In genomic region chr4:97695414-97696040, GRCm38 (mm10) we compare ENCODE assay signal across 11 mouse cellular contexts.
DNase-seq lines count a peak whose midpoint lies in the region; ATAC-seq and TF ChIP-seq lines count a peak whose summit lies in the region.
"Had no signal": no experiment of that assay in that cellular context is flagged by ENCODE, and none has a peak within 500 bp of the region (broad histone marks: within the 10 kb centered on the region; RNA-seq: fewer than 3 reads in every experiment).

No protein-coding gene starts in this region.

- peak; percentile 93 for DNase-seq in heart, adult 11 months
- peak; percentile 85 to 95 for DNase-seq in adrenal gland, adult (ENCODE audit: inconsistent age in 2 of 2, low spot score in 1 of 2)
- DNase-seq in gastrocnemius, adult 2 months, result peak; percentile 48
- peak; percentile 63 to 72 for DNase-seq in kidney, postnatal 4 days
- no peak for DNase-seq in frontal cortex, postnatal 36 days (ENCODE audit: low spot score in 2 of 2)
- no peak for DNase-seq in hindbrain, embryonic 14.5 days (ENCODE audit: low spot score)
- DNase-seq: liver, postnatal 0 days had no signal

- H3K27me3 ChIP-seq in heart, embryonic 11.5 days (ENCODE audit: control insufficient read depth, insufficient read depth, low read length), result no peaks in the 10 kb centered on the region
- H3K27me3 ChIP-seq in hindbrain, embryonic 14.5 days (ENCODE audit: control insufficient read depth, insufficient read depth, low read length), result no peaks in the 10 kb centered on the region
- H3K27me3 ChIP-seq: stomach, embryonic 15.5 days had no signal

- no peak overlapping the region for H3K4me2 ChIP-seq in heart, embryonic 11.5 days
- H3K4me2 ChIP-seq in hindbrain, embryonic 14.5 days (replicated peaks), result no peak overlapping the region
- H3K4me2 ChIP-seq: stomach, embryonic 15.5 days had no signal

- ATAC-seq in heart, embryonic 11.5 days (replicated peaks; ENCODE audit: insufficient number of reproducible peaks, low FRiP score, low TSS enrichment), result no peak
- ATAC-seq in erythroid progenitor cell, adult 5-6 weeks (replicated peaks; ENCODE audit: low FRiP score, poor library complexity, severe bottlenecking), result no peak
- no peak for ATAC-seq in hindbrain, embryonic 14.5 days (ENCODE audit: low FRiP score)
- ATAC-seq: liver, postnatal 0 days had no signal

- no peaks in the 10 kb centered on the region for H3K9me3 ChIP-seq in heart, embryonic 11.5 days (replicated peaks; ENCODE audit: control insufficient read depth, low read length)
- H3K9me3 ChIP-seq in hindbrain, embryonic 14.5 days (ENCODE audit: control insufficient read depth, low read length), result no peaks in the 10 kb centered on the region
- H3K9me3 ChIP-seq: stomach, embryonic 15.5 days had no signal

- H3K27ac ChIP-seq in heart, embryonic 11.5 days (ENCODE audit: low read depth, low read length), result no peak overlapping the region
- H3K27ac ChIP-seq in gastrocnemius, adult 2 months, result no peak overlapping the region
- no peak overlapping the region for H3K27ac ChIP-seq in hindbrain, embryonic 14.5 days
- H3K27ac ChIP-seq: layer of hippocampus, adult 2 months; stomach, embryonic 15.5 days had no signal

- TF ChIP-seq CTCF in gastrocnemius, adult 2 months (IDR thresholded peaks at IDR 0.05), result no peak

- H3K4me1 ChIP-seq in heart, embryonic 11.5 days (ENCODE audit: control insufficient read depth, insufficient read depth, low read length), result peaks cover under 1% of the 10 kb centered on the region; the same call in 1 of the 2 replicates
- no peaks in the 10 kb centered on the region for H3K4me1 ChIP-seq in hindbrain, embryonic 14.5 days (replicated peaks; ENCODE audit: control insufficient read depth, insufficient read depth, low read length)

- no peak overlapping the region for H3K9ac ChIP-seq in heart, embryonic 11.5 days (ENCODE audit: low read depth, low read length)
- no peak overlapping the region for H3K9ac ChIP-seq in hindbrain, embryonic 14.5 days
- H3K9ac ChIP-seq: liver, postnatal 0 days; stomach, embryonic 15.5 days had no signal

- H3K36me3 ChIP-seq in heart, embryonic 11.5 days (ENCODE audit: control insufficient read depth, insufficient read depth, low read length), result no peaks in the 10 kb centered on the region
- no peaks in the 10 kb centered on the region for H3K36me3 ChIP-seq in hindbrain, embryonic 14.5 days (replicated peaks; ENCODE audit: control insufficient read depth, insufficient read depth)
- H3K36me3 ChIP-seq: stomach, embryonic 15.5 days had no signal

- intact Hi-C loops in gastrocnemius, adult 2 months (cut with DNase I), result no loop called here

- WGBS in heart, embryonic 11.5 days (ENCODE audit: insufficient replicate concordance), result 67% methylated on average over 7 of the region's 7 CpGs
- 73% methylated on average over 7 of the region's 7 CpGs for WGBS in hindbrain, embryonic 14.5 days

- no peak overlapping the region for H3K4me3 ChIP-seq in heart, embryonic 11.5 days (ENCODE audit: low read depth, low read length)
- H3K4me3 ChIP-seq in gastrocnemius, adult 2 months, result no peak overlapping the region
- H3K4me3 ChIP-seq in hindbrain, embryonic 14.5 days (replicated peaks; ENCODE audit: low read length), result no peak overlapping the region
- H3K4me3 ChIP-seq: layer of hippocampus, adult 2 months; stomach, embryonic 15.5 days had no signal

Comparison
In these comparisons a context has a peak if more than half of its experiments do, and no peak if none do; other contexts are left out.
1. DNase-seq: peak in heart, adult 11 months (single experiment), adrenal gland, adult (2 of 2), gastrocnemius, adult 2 months (single experiment) and kidney, postnatal 4 days (2 of 2); none in frontal cortex, postnatal 36 days (0 of 2) and hindbrain, embryonic 14.5 days (single experiment).